20 mouse cellular contexts compared by ENCODE assay signal in genomic region chr10:58336156-58336555, GRCm38 (mm10). TPM values are rescaled to one million over a fixed set of nuclear protein-coding genes. Genes with fewer than 3 reads are reported as not detected.
DNase-seq lines count a peak whose midpoint lies in the region; ATAC-seq and TF ChIP-seq lines count a peak whose summit lies in the region.
"Had no signal": no experiment of that assay in that cellular context is flagged by ENCODE, and none has a peak within 500 bp of the region (broad histone marks: within the 10 kb centered on the region; RNA-seq: fewer than 3 reads in every experiment).

No protein-coding gene starts in this region.

- H3K4me3 ChIP-seq in embryonic facial prominence, embryonic 13.5 days, result no peak overlapping the region
- no peak overlapping the region for H3K4me3 ChIP-seq in embryonic facial prominence, embryonic 10.5 days
- no peak overlapping the region for H3K4me3 ChIP-seq in kidney, postnatal 0 days (replicated peaks; ENCODE audit: low read depth, low read length)
- no peak overlapping the region for H3K4me3 ChIP-seq in midbrain, embryonic 13.5 days (replicated peaks)
- no peak overlapping the region for H3K4me3 ChIP-seq in midbrain, embryonic 16.5 days (ENCODE audit: low read depth, low read length)
- H3K4me3 ChIP-seq in stomach, postnatal 0 days (ENCODE audit: low read depth, low read length), result no peak overlapping the region
- H3K4me3 ChIP-seq: forebrain, embryonic 13.5 days; heart, embryonic 15.5 days; hindbrain, embryonic 12.5 days; left cerebral cortex, adult 2 months; limb, embryonic 12.5 days; liver, embryonic 15.5 days; neural tube, embryonic 12.5 days had no signal

- TF ChIP-seq CTCF in kidney, postnatal 0 days (IDR thresholded peaks at IDR 0.05; ENCODE audit: low read depth), result no peak
- no peak for TF ChIP-seq CTCF in stomach, postnatal 0 days (IDR thresholded peaks at IDR 0.05; ENCODE audit: low read depth)

- no peaks in the 10 kb centered on the region for H3K9me3 ChIP-seq in embryonic facial prominence, embryonic 13.5 days
- no peaks in the 10 kb centered on the region for H3K9me3 ChIP-seq in embryonic facial prominence, embryonic 10.5 days
- no peaks in the 10 kb centered on the region for H3K9me3 ChIP-seq in kidney, postnatal 0 days (replicated peaks; ENCODE audit: low read length)
- H3K9me3 ChIP-seq in midbrain, embryonic 13.5 days, result no peaks in the 10 kb centered on the region
- no peaks in the 10 kb centered on the region for H3K9me3 ChIP-seq in midbrain, embryonic 16.5 days (replicated peaks; ENCODE audit: control insufficient read depth, low read length, poor library complexity, severe bottlenecking)
- H3K9me3 ChIP-seq in stomach, postnatal 0 days (ENCODE audit: control insufficient read depth, low read length), result no peaks in the 10 kb centered on the region
- H3K9me3 ChIP-seq: forebrain, embryonic 13.5 days; heart, embryonic 15.5 days; hindbrain, embryonic 12.5 days; liver, embryonic 15.5 days; megakaryocyte, embryonic 14.5 days; neural tube, embryonic 12.5 days had no signal

- H3K9ac ChIP-seq in embryonic facial prominence, embryonic 13.5 days, result no peak overlapping the region
- no peak overlapping the region for H3K9ac ChIP-seq in kidney, postnatal 0 days (ENCODE audit: low read depth, low read length)
- H3K9ac ChIP-seq in midbrain, embryonic 13.5 days (replicated peaks), result no peak overlapping the region
- no peak overlapping the region for H3K9ac ChIP-seq in midbrain, embryonic 16.5 days (ENCODE audit: low read depth, low read length)
- H3K9ac ChIP-seq in stomach, postnatal 0 days (ENCODE audit: low read length), result no peak overlapping the region
- H3K9ac ChIP-seq: forebrain, embryonic 13.5 days; heart, embryonic 15.5 days; hindbrain, embryonic 12.5 days; limb, embryonic 12.5 days; liver, embryonic 15.5 days; neural tube, embryonic 12.5 days had no signal

- H3K4me1 ChIP-seq in embryonic facial prominence, embryonic 13.5 days, result peaks cover 7% of the 10 kb centered on the region
- peaks cover 9% of the 10 kb centered on the region; the same call in 1 of the 2 replicates for H3K4me1 ChIP-seq in embryonic facial prominence, embryonic 10.5 days
- H3K4me1 ChIP-seq in kidney, postnatal 0 days (replicated peaks; ENCODE audit: insufficient read depth, low read length), result peaks cover 4% of the 10 kb centered on the region; the same call in 1 of the 2 replicates
- H3K4me1 ChIP-seq in midbrain, embryonic 13.5 days (replicated peaks), result peaks cover 7% of the 10 kb centered on the region; the same call in 1 of the 2 replicates
- H3K4me1 ChIP-seq in midbrain, embryonic 16.5 days (ENCODE audit: control insufficient read depth, insufficient read depth, low read length), result no peaks in the 10 kb centered on the region
- H3K4me1 ChIP-seq in stomach, postnatal 0 days (replicated peaks; ENCODE audit: control insufficient read depth, insufficient read depth), result no peaks in the 10 kb centered on the region
- H3K4me1 ChIP-seq: hindbrain, embryonic 12.5 days had no signal

- TF ChIP-seq EP300 in stomach, postnatal 0 days (optimal IDR thresholded peaks at IDR 0.05), result no peak

- H3K27ac ChIP-seq in embryonic facial prominence, embryonic 13.5 days, result peak overlapping the region; percentile 39
- H3K27ac ChIP-seq in embryonic facial prominence, embryonic 10.5 days (replicated peaks), result no peak overlapping the region
- peak overlapping the region; percentile 9; the same call in 1 of the 2 replicates for H3K27ac ChIP-seq in kidney, postnatal 0 days
- H3K27ac ChIP-seq in midbrain, embryonic 13.5 days, result 0 out of 2 replicates have a peak overlapping the region, but pooled peaks have one; percentile 16
- H3K27ac ChIP-seq in midbrain, embryonic 16.5 days (ENCODE audit: low read length), result no peak overlapping the region
- peak overlapping the region; percentile 83 for H3K27ac ChIP-seq in stomach, postnatal 0 days (replicated peaks)
- H3K27ac ChIP-seq: forebrain, embryonic 13.5 days; heart, embryonic 15.5 days; hindbrain, embryonic 12.5 days; left cerebral cortex, adult 2 months; limb, embryonic 12.5 days; liver, embryonic 15.5 days; neural tube, embryonic 12.5 days had no signal

- 78% methylated on average over 1 of the region's 1 CpGs for WGBS in embryonic facial prominence, embryonic 13.5 days
- 91% methylated on average over 1 of the region's 1 CpGs for WGBS in embryonic facial prominence, embryonic 10.5 days
- 71% methylated on average over 1 of the region's 1 CpGs for WGBS in kidney, postnatal 0 days
- 90% methylated on average over 1 of the region's 1 CpGs for WGBS in midbrain, embryonic 13.5 days
- 91% methylated on average over 1 of the region's 1 CpGs for WGBS in midbrain, embryonic 16.5 days
- WGBS in stomach, postnatal 0 days, result 60% methylated on average over 1 of the region's 1 CpGs

- intact Hi-C loops in left cerebral cortex, postnatal 10 days (cut with DNase I), result no loop called here

- DNase-seq in embryonic facial prominence, embryonic 10.5 days (ENCODE audit: low spot score), result no peak
- peak; percentile 53 for DNase-seq in kidney, postnatal 0 days (ENCODE audit: low spot score)
- DNase-seq in kidney, adult 11 months, result no peak
- no peak for DNase-seq in stomach, postnatal 0 days (ENCODE audit: low spot score)
- no peak for DNase-seq in left cerebral cortex, postnatal 10 days (ENCODE audit: extremely low spot score in 1 of 2, low spot score in 2 of 2)
- DNase-seq: adrenal gland, adult 2 months; cerebellum, adult 9-11 months; kidney, adult 9 months; thymus, postnatal 4 days had no signal

- H3K27me3 ChIP-seq in embryonic facial prominence, embryonic 13.5 days, result no peaks in the 10 kb centered on the region
- H3K27me3 ChIP-seq in embryonic facial prominence, embryonic 10.5 days (replicated peaks; ENCODE audit: low read depth, poor library complexity, severe bottlenecking), result no peaks in the 10 kb centered on the region
- H3K27me3 ChIP-seq in kidney, postnatal 0 days (ENCODE audit: insufficient read depth, low read length), result no peaks in the 10 kb centered on the region
- H3K27me3 ChIP-seq in midbrain, embryonic 13.5 days, result no peaks in the 10 kb centered on the region
- no peaks in the 10 kb centered on the region for H3K27me3 ChIP-seq in midbrain, embryonic 16.5 days (ENCODE audit: control insufficient read depth, insufficient read depth, low read depth, low read length)
- H3K27me3 ChIP-seq in stomach, postnatal 0 days (ENCODE audit: control insufficient read depth, insufficient read depth, low read length), result no peaks in the 10 kb centered on the region
- H3K27me3 ChIP-seq: forebrain, embryonic 13.5 days; heart, embryonic 15.5 days; hindbrain, embryonic 12.5 days; limb, embryonic 12.5 days; liver, embryonic 15.5 days; megakaryocyte, embryonic 14.5 days; neural tube, embryonic 12.5 days had no signal

- H3K4me2 ChIP-seq in embryonic facial prominence, embryonic 13.5 days, result no peak overlapping the region
- H3K4me2 ChIP-seq in kidney, postnatal 0 days (ENCODE audit: low read length), result no peak overlapping the region
- H3K4me2 ChIP-seq in midbrain, embryonic 13.5 days (replicated peaks), result no peak overlapping the region
- H3K4me2 ChIP-seq in midbrain, embryonic 16.5 days (ENCODE audit: low read length), result no peak overlapping the region
- H3K4me2 ChIP-seq in stomach, postnatal 0 days (replicated peaks; ENCODE audit: low read depth), result no peak overlapping the region
- H3K4me2 ChIP-seq: forebrain, embryonic 13.5 days; heart, embryonic 15.5 days; hindbrain, embryonic 12.5 days; limb, embryonic 12.5 days; liver, embryonic 15.5 days; neural tube, embryonic 12.5 days had no signal

- ATAC-seq in embryonic facial prominence, embryonic 13.5 days (ENCODE audit: insufficient number of reproducible peaks, insufficient read depth, low FRiP score, low TSS enrichment, low read depth), result no peak
- ATAC-seq in kidney, postnatal 0 days (replicated peaks; ENCODE audit: low FRiP score, low read depth), result no peak
- ATAC-seq in midbrain, embryonic 13.5 days, result no peak
- ATAC-seq in midbrain, embryonic 16.5 days, result no peak
- peak; percentile 38; the same call in 1 of the 2 replicates for ATAC-seq in stomach, postnatal 0 days (ENCODE audit: low FRiP score, low TSS enrichment)
- ATAC-seq: forebrain, embryonic 13.5 days had no signal

- H3K36me3 ChIP-seq in embryonic facial prominence, embryonic 13.5 days, result peaks cover 6% of the 10 kb centered on the region; the same call in 1 of the 2 replicates
- H3K36me3 ChIP-seq in embryonic facial prominence, embryonic 10.5 days (replicated peaks), result peaks cover 15% of the 10 kb centered on the region; the same call in 1 of the 2 replicates
- no peaks in the 10 kb centered on the region for H3K36me3 ChIP-seq in kidney, postnatal 0 days (ENCODE audit: insufficient read depth, low read length)
- no peaks in the 10 kb centered on the region for H3K36me3 ChIP-seq in midbrain, embryonic 13.5 days
- no peaks in the 10 kb centered on the region for H3K36me3 ChIP-seq in midbrain, embryonic 16.5 days (ENCODE audit: control insufficient read depth, insufficient read depth, low read length)
- no peaks in the 10 kb centered on the region for H3K36me3 ChIP-seq in stomach, postnatal 0 days (ENCODE audit: control insufficient read depth, insufficient read depth, low read length)
- H3K36me3 ChIP-seq: heart, embryonic 15.5 days; hindbrain, embryonic 12.5 days; liver, embryonic 15.5 days; neural tube, embryonic 12.5 days had no signal

RNA-seq across cellular contexts. Expression of gene Lims1, which starts 12.9 kb away (rescaled TPM):
- 114 and 126 TPM in 2 replicates for polyA plus RNA-seq in embryonic facial prominence, embryonic 13.5 days (2015; fragmentation: Nextera tagmentation; extraction: Ambion mirVana)
- 107 and 108 TPM in 2 replicates for polyA plus RNA-seq in embryonic facial prominence, embryonic 10.5 days (2016; fragmentation: Nextera tagmentation; extraction: Ambion mirVana)
- 143 and 159 TPM in 2 replicates for polyA plus RNA-seq in kidney, postnatal 0 days (2015; fragmentation: Nextera tagmentation; extraction: Ambion mirVana)
- polyA plus RNA-seq in midbrain, embryonic 13.5 days (2015; fragmentation: Nextera tagmentation; extraction: Ambion mirVana), result 62.1 and 65.6 TPM in 2 replicates
- 47.1 and 54.0 TPM in 2 replicates for polyA plus RNA-seq in midbrain, embryonic 16.5 days (2015; fragmentation: Nextera tagmentation; extraction: Ambion mirVana)
- polyA plus RNA-seq in stomach, postnatal 0 days (2015; fragmentation: Nextera tagmentation; extraction: Ambion mirVana), result 101 and 111 TPM in 2 replicates
- total RNA-seq in left cerebral cortex, postnatal 10 days (2021), result 10 to 100 TPM; 25.1 to 29.1 TPM

Comparison
In these comparisons a context has a peak if more than half of its experiments do, and no peak if none do; other contexts are left out.
1. H3K27ac ChIP-seq: peak in embryonic facial prominence, embryonic 13.5 days (single experiment), kidney, postnatal 0 days (single experiment), midbrain, embryonic 13.5 days (single experiment) and stomach, postnatal 0 days (single experiment); none in embryonic facial prominence, embryonic 10.5 days (single experiment) and midbrain, embryonic 16.5 days (single experiment).